Mouse (Mus musculus): ENCODE data around the gene Nsl1. TPM values are rescaled to one million over a fixed set of nuclear protein-coding genes. Genes with fewer than 3 reads are reported as not detected.

Nsl1 gene
- polyA plus RNA-seq, 1 experiment from 2014 or later, result 8.2 TPM

GRCm38 (mm10) chr1:191132934-191133333 is 70.1 kb downstream of the Nsl1 start:
- H3K4me1 ChIP-seq (replicated peaks; ENCODE audit: control insufficient read depth, insufficient read depth, low read length), result no peaks in the 10 kb centered on the region
- WGBS, result 71% methylated on average over 5 of the region's 5 CpGs
- H3K4me3 ChIP-seq (replicated peaks; ENCODE audit: low read length), result no peak overlapping the region
- H3K9ac ChIP-seq (replicated peaks; ENCODE audit: low read depth, low read length), result no peak overlapping the region
- H3K4me2 ChIP-seq (ENCODE audit: low read length), result no peak overlapping the region
- no peak overlapping the region for H3K27ac ChIP-seq (ENCODE audit: low read length)
- H3K27me3 ChIP-seq (replicated peaks; ENCODE audit: control insufficient read depth, insufficient read depth, low read length), result no peaks in the 10 kb centered on the region
- 0 out of 2 replicates have a peak, but pooled peaks cover 3% of the 10 kb centered on the region for H3K9me3 ChIP-seq (ENCODE audit: control insufficient read depth, low read length)
- no peaks in the 10 kb centered on the region for H3K36me3 ChIP-seq (ENCODE audit: control insufficient read depth, insufficient read depth)
- no peak for ATAC-seq

- no peak for ATAC-seq
- Histone ChIP-seq H3K9me3 (ENCODE audit: control insufficient read depth, low read length) (no peaks in the 10 kb centered on the region), H3K27ac (ENCODE audit: low read length) (no peak overlapping the region), H3K4me2 (ENCODE audit: low read length) (no peak overlapping the region), H3K4me1 (replicated peaks; ENCODE audit: control insufficient read depth, insufficient read depth, low read length) (no peaks in the 10 kb centered on the region), H3K36me3 (ENCODE audit: control insufficient read depth, insufficient read depth) (no peaks in the 10 kb centered on the region), H3K27me3 (replicated peaks; ENCODE audit: control insufficient read depth, insufficient read depth, low read length) (no peaks in the 10 kb centered on the region), H3K9ac (replicated peaks; ENCODE audit: low read depth, low read length) (no peak overlapping the region), H3K4me3 (replicated peaks; ENCODE audit: low read length) (no peak overlapping the region)
- 57% methylated on average over 4 of the region's 4 CpGs for WGBS
Observed at GRCm38 (mm10) chr1:191135406-191135805, 72.6 kb downstream of the Nsl1 start.

Other genes with a start within 250 kb of the Nsl1 start
- gene Rps6kc1, start 151.2 kb upstream of the Nsl1 start, polyA plus RNA-seq (2015; fragmentation: Nextera tagmentation; extraction: Ambion mirVana), result 31.9 and 32.7 TPM in 2 replicates
- gene Angel2, start 137.9 kb upstream of the Nsl1 start, polyA plus RNA-seq (2015; fragmentation: Nextera tagmentation; extraction: Ambion mirVana), result 60.3 and 72.0 TPM in 2 replicates
- 99.9 and 109 TPM in 2 replicates for gene Vash2, start 83.7 kb upstream of the Nsl1 start, polyA plus RNA-seq (2015; fragmentation: Nextera tagmentation; extraction: Ambion mirVana)
- gene Flvcr1, start 36.9 kb upstream of the Nsl1 start, polyA plus RNA-seq (2015; fragmentation: Nextera tagmentation; extraction: Ambion mirVana), result 7.2 and 8.8 TPM in 2 replicates
- not detected in 2 replicates for gene Spata45, start 26.4 kb upstream of the Nsl1 start, polyA plus RNA-seq (2015; fragmentation: Nextera tagmentation; extraction: Ambion mirVana)
- 12.9 and 13.2 TPM in 2 replicates for gene Tatdn3, start 80 bp upstream of the Nsl1 start, polyA plus RNA-seq (2015; fragmentation: Nextera tagmentation; extraction: Ambion mirVana)
- 0.75 and 2.0 TPM in 2 replicates for gene Batf3, start 34.8 kb downstream of the Nsl1 start, polyA plus RNA-seq (2015; fragmentation: Nextera tagmentation; extraction: Ambion mirVana)
- not detected in 2 replicates for gene Fam71a, start 101.8 kb downstream of the Nsl1 start, polyA plus RNA-seq (2015; fragmentation: Nextera tagmentation; extraction: Ambion mirVana)
- 0.80 and 0.95 TPM in 2 replicates for gene Atf3, start 155.0 kb downstream of the Nsl1 start, polyA plus RNA-seq (2015; fragmentation: Nextera tagmentation; extraction: Ambion mirVana)